Mouse (Mus musculus) cerebral cortex, adult 2 months (tissue): ENCODE results near the gene Ascc1.

Experiments used
- WGBS: fragments of 180-500 bp; shearing (Covaris S2); methylation state at CpG from one replicate; pipeline ENCODE4 v1.1.7; 2018; 5-methylcytosine and 5-hydroxymethylcytosine counted together

Ascc1 gene

GRCm38 (mm10) chr10:60002673-60003212, at the start of gene Ascc1, which contains the start of gene Anapc16:
Gene Ascc1 (plus strand): TSS chr10:60002805.
Gene Anapc16 (minus strand): TSS chr10:60003135.
- WGBS, result under 1% methylated on average over 51 of the region's 51 CpGs

- WGBS, result 36% methylated on average over 7 of the region's 7 CpGs
Measured at GRCm38 (mm10) chr10:59953564-59954039, 49.0 kb upstream of the Ascc1 start.

GRCm38 (mm10) chr10:59956681-59957080, 45.9 kb upstream of the Ascc1 start:
- WGBS, result 42% methylated on average over 5 of the region's 5 CpGs

- WGBS, result 23% methylated on average over 25 of the region's 25 CpGs
Measured at GRCm38 (mm10) chr10:59957171-59958149, 45.1 kb upstream of the Ascc1 start.

GRCm38 (mm10) chr10:59958458-59958857, 44.1 kb upstream of the Ascc1 start:
- 41% methylated on average over 5 of the region's 5 CpGs for WGBS

GRCm38 (mm10) chr10:59959517-59959916, 43.1 kb upstream of the Ascc1 start:
- WGBS, result 70% methylated on average over 12 of the region's 12 CpGs

- WGBS, result 89% methylated on average over 2 of the region's 2 CpGs
Measured at GRCm38 (mm10) chr10:59963609-59964008, 39.0 kb upstream of the Ascc1 start.

GRCm38 (mm10) chr10:59964504-59965361, 37.9 kb upstream of the Ascc1 start:
- 18% methylated on average over 22 of the region's 23 CpGs for WGBS

- WGBS, result 55% methylated on average over 9 of the region's 9 CpGs
Measured at GRCm38 (mm10) chr10:59965362-59965695, 37.3 kb upstream of the Ascc1 start.

- 88% methylated on average over 8 of the region's 8 CpGs for WGBS
Measured at GRCm38 (mm10) chr10:59965788-59966187, 36.8 kb upstream of the Ascc1 start.

- WGBS, result 93% methylated on average over 6 of the region's 6 CpGs
Measured at GRCm38 (mm10) chr10:59966743-59967142, 35.9 kb upstream of the Ascc1 start.

GRCm38 (mm10) chr10:59967309-59967942, 35.2 kb upstream of the Ascc1 start:
- WGBS, result 65% methylated on average over 6 of the region's 6 CpGs

- WGBS, result under 1% methylated on average over 25 of the region's 25 CpGs
Measured at GRCm38 (mm10) chr10:59969821-59970449, 32.7 kb upstream of the Ascc1 start.

GRCm38 (mm10) chr10:59970450-59971062, 32.0 kb upstream of the Ascc1 start:
- WGBS, result 29% methylated on average over 6 of the region's 6 CpGs

- 95% methylated on average over 8 of the region's 8 CpGs for WGBS
Measured at GRCm38 (mm10) chr10:59971813-59972212, 30.8 kb upstream of the Ascc1 start.

- 85% methylated on average over 2 of the region's 2 CpGs for WGBS
Measured at GRCm38 (mm10) chr10:59972534-59972933, 30.1 kb upstream of the Ascc1 start.

GRCm38 (mm10) chr10:59972999-59973398, 29.6 kb upstream of the Ascc1 start:
- WGBS, result 83% methylated on average over 6 of the region's 6 CpGs

GRCm38 (mm10) chr10:59973400-59973799, 29.2 kb upstream of the Ascc1 start:
- 91% methylated on average over 4 of the region's 4 CpGs for WGBS

- 34% methylated on average over 6 of the region's 6 CpGs for WGBS
Measured at GRCm38 (mm10) chr10:59974191-59974664, 28.4 kb upstream of the Ascc1 start.

- WGBS, result 81% methylated on average over 3 of the region's 3 CpGs
Measured at GRCm38 (mm10) chr10:59974786-59975185, 27.8 kb upstream of the Ascc1 start.
